Mouse (Mus musculus): ENCODE data around the gene Hnrnph1. TPM values are rescaled to one million over a fixed set of nuclear protein-coding genes. Genes with fewer than 3 reads are reported as not detected.

The Hnrnph1 gene
- polyA plus RNA-seq (2015; fragmentation: Illumina TruSeq; extraction: RNeasy Lipid Tissue Mini Kit (QIAGEN cat#74804); ENCODE audit: insufficient read depth, low read depth, low replicate concordance) = 153 TPM

GRCm38 (mm10) chr11:50376911-50377891 is at the start of gene Hnrnph1:
Hnrnph1 (plus strand) TSS chr11:50376990.

DNA sequence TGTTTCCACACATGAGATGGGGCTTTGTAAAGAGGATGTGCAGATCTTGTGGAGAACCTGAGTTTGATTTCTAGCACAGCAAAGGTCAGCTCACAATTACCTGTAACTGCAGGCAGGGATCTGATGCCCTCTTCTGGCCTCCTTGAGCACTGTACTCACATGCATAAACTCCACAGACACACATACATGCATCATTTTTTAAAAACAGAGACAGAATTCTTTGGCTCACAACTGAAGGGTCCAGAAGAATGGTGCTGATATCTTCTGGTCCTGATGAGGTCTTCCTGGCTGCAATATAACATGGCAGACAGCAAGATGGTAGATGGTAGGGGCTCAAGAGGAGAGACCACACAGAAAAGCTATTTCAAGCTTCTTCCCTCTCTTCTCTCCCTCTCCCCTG is 22.6 kb upstream of the Hnrnph1 start, which contains the start of gene Cby3:
Gene Cby3, plus strand, starts transcription at position 301 of the 400 bp plus-strand sequence.

DNA sequence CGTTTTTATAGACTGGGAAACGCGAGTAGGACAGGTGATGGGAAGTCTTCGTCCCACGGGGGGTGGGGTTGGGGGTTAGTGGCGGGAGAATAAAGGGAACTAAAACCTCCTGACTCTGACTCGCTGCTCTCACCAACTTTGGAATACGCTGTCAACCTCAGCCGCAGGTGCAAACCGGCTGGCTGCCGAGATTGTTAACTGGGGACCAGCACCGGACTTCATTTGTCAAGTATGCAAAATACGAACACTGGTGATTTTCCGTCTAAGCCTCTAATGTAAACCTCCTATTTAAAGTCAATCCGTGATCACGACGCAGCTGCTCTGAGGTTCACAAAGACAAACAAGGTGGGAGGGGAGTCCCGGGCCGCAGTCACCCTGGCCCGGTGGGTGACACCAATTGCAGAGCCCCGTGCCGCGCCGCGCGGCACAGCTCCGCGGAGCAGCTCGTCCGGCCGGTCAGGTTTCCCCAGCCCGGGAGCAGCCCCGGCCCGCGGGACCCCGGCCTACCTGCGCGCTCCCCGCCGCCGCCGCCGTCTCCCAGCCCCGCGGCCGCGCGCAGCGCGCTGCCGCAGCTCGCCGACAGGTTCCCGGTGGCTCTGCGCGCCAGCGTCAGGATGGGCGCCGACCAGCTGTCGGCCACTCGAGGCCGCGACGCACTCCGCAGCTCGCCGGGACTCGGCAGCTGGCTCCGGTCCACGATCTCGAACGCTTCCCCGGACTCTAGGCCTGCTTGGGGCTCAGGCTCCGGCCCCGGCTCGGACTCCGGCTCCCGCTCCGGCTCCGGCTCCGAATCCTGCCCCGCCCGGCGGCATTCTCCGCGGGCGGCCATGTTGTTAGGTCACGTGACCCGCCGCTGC is 53.7 kb downstream of the Hnrnph1 start, which contains the start of gene Rufy1:
Gene Rufy1, minus strand, starts transcription at position 849 of the 857 bp plus-strand sequence.

Other genes with a start within 250 kb of the Hnrnph1 start
- gene Tbc1d9b, start 245.6 kb upstream of the Hnrnph1 start, polyA plus RNA-seq (2015; fragmentation: Illumina TruSeq; extraction: RNeasy Lipid Tissue Mini Kit (QIAGEN cat#74804); ENCODE audit: insufficient read depth, low read depth, low replicate concordance) = 12.1 TPM
- gene Mrnip, start 202.5 kb upstream of the Hnrnph1 start, polyA plus RNA-seq (2015; fragmentation: Illumina TruSeq; extraction: RNeasy Lipid Tissue Mini Kit (QIAGEN cat#74804); ENCODE audit: insufficient read depth, low read depth, low replicate concordance) = 0.76 TPM
- gene Sqstm1, start 166.2 kb upstream of the Hnrnph1 start, polyA plus RNA-seq (2015; fragmentation: Illumina TruSeq; extraction: RNeasy Lipid Tissue Mini Kit (QIAGEN cat#74804); ENCODE audit: insufficient read depth, low read depth, low replicate concordance) = 103 TPM
- 25.8 TPM for gene Mgat4b, start 166.1 kb upstream of the Hnrnph1 start, polyA plus RNA-seq (2015; fragmentation: Illumina TruSeq; extraction: RNeasy Lipid Tissue Mini Kit (QIAGEN cat#74804); ENCODE audit: insufficient read depth, low read depth, low replicate concordance)
- 6.6 TPM for gene Ltc4s, start 138.4 kb upstream of the Hnrnph1 start, polyA plus RNA-seq (2015; fragmentation: Illumina TruSeq; extraction: RNeasy Lipid Tissue Mini Kit (QIAGEN cat#74804); ENCODE audit: insufficient read depth, low read depth, low replicate concordance)
- gene Maml1, start 84.7 kb upstream of the Hnrnph1 start, polyA plus RNA-seq (2015; fragmentation: Illumina TruSeq; extraction: RNeasy Lipid Tissue Mini Kit (QIAGEN cat#74804); ENCODE audit: insufficient read depth, low read depth, low replicate concordance) = 3.2 TPM
- 46.8 TPM for gene Canx, start 51.3 kb upstream of the Hnrnph1 start, polyA plus RNA-seq (2015; fragmentation: Illumina TruSeq; extraction: RNeasy Lipid Tissue Mini Kit (QIAGEN cat#74804); ENCODE audit: insufficient read depth, low read depth, low replicate concordance)
- gene Cby3, start 22.5 kb upstream of the Hnrnph1 start, polyA plus RNA-seq (2015; fragmentation: Illumina TruSeq; extraction: RNeasy Lipid Tissue Mini Kit (QIAGEN cat#74804); ENCODE audit: insufficient read depth, low read depth, low replicate concordance) = not detected
- gene Rufy1, start 54.1 kb downstream of the Hnrnph1 start, polyA plus RNA-seq (2015; fragmentation: Illumina TruSeq; extraction: RNeasy Lipid Tissue Mini Kit (QIAGEN cat#74804); ENCODE audit: insufficient read depth, low read depth, low replicate concordance) = 12.5 TPM
- 4.0 TPM for gene Adamts2, start 225.1 kb downstream of the Hnrnph1 start, polyA plus RNA-seq (2015; fragmentation: Illumina TruSeq; extraction: RNeasy Lipid Tissue Mini Kit (QIAGEN cat#74804); ENCODE audit: insufficient read depth, low read depth, low replicate concordance)